8 mouse cellular contexts compared by ENCODE assay signal in the genomic region with DNA sequence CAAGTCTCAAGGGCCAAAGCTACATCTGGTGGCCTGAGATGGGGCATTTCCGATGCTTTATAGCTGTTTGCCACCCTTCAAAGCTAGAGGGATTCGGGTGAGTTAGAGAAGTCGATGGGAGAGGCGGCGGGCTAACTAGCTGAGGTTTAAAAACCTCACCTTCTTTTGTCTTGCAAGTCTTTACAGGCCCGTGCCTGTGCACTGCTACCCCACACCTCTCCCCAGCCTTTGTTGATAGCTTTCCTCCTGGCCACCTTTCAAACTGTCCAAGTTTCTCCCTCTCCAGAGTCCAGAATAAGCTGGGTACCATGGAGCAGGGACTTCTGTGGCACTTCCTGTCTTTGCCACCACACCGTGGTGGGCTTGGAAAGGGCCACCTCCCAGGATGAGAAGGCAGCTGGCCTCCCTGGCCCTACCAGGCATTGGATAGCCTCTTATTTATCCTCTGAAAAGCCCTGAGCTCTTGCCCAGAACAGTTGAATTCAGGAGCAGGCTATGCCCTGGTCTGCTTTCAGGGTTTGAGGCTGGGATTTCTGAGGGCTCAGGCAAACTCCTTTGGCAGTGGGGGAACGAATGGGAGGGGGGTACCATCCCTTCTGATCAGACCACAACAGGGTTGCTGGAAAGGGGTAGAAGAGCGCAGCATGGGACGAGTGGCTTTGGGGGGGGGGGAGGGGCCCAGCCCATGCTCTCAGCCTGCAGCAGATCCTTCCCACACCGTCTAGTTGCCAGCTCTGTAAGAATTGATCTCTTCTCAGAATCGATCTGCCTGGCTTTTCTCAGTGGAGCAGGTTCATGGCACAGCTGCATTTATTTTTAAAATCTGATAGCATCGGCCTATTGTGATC. TPM values are rescaled to one million over a fixed set of nuclear protein-coding genes. Genes with fewer than 3 reads are reported as not detected.
DNase-seq lines count a peak whose midpoint lies in the region; ATAC-seq lines count a peak whose summit lies in the region.

No protein-coding gene starts in this region.

- WGBS in neural tube, embryonic 15.5 days = 8% methylated on average over 13 of the region's 13 CpGs

- H3K9me3 ChIP-seq in neural tube, embryonic 15.5 days (replicated peaks) = no peaks in the 10 kb centered on the region

- H3K4me3 ChIP-seq in neural tube, embryonic 15.5 days (replicated peaks) = no peak overlapping the region

- H3K4me2 ChIP-seq in neural tube, embryonic 15.5 days = peak overlapping the region; percentile 49

- peak; percentile 16 to 59 for DNase-seq in adrenal gland, adult (ENCODE audit: inconsistent age in 2 of 2, low spot score in 1 of 2)
- DNase-seq in adrenal gland, postnatal 36 days = no peak
- peak; percentile 14 for DNase-seq in thymus, postnatal 14 days
- no peak for DNase-seq in thymus, postnatal 36 days
- DNase-seq in kidney, postnatal 25 days = peak; percentile 20 to 41
- DNase-seq in gastrocnemius, postnatal 10 days = no peak
- DNase-seq in c-Kit-positive CD71-positive TER-119-positive erythroid progenitor cells, embryonic 14.5 days (ENCODE audit: low spot score) = no peak

- H3K27ac ChIP-seq in neural tube, embryonic 15.5 days (replicated peaks) = peak overlapping the region; percentile 79

- H3K36me3 ChIP-seq in neural tube, embryonic 15.5 days = no peaks in the 10 kb centered on the region

- H3K4me1 ChIP-seq in neural tube, embryonic 15.5 days = peaks cover 92% of the 10 kb centered on the region

- H3K27me3 ChIP-seq in neural tube, embryonic 15.5 days (replicated peaks) = no peaks in the 10 kb centered on the region

- ATAC-seq in neural tube, embryonic 15.5 days (ENCODE audit: low FRiP score) = no peak

- H3K9ac ChIP-seq in neural tube, embryonic 15.5 days (replicated peaks) = peak overlapping the region; percentile 29; the same call in 1 of the 2 replicates

RNA-seq across cellular contexts. Expression of a gene that starts 28.3 kb away (rescaled TPM):
- total RNA-seq in adrenal gland, postnatal 36 days (2021) = 10 to 100 TPM; 47.3 to 53.3 TPM
- 23.5 and 25.5 TPM in 2 replicates for polyA plus RNA-seq in neural tube, embryonic 15.5 days (2015; fragmentation: Nextera tagmentation; extraction: Ambion mirVana)
- total RNA-seq in gastrocnemius, postnatal 10 days (2021) = 10 to 100 TPM; 26.1 to 29.7 TPM

RNA-seq across cellular contexts. Expression of a gene that starts 43.2 kb away (rescaled TPM):
- total RNA-seq in adrenal gland, postnatal 36 days (2021) = 10 to 100 TPM; 43.3 to 67.7 TPM
- polyA plus RNA-seq in neural tube, embryonic 15.5 days (2015; fragmentation: Nextera tagmentation; extraction: Ambion mirVana) = 190 and 208 TPM in 2 replicates
- 10 to 100 TPM; 48.9 to 50.5 TPM for total RNA-seq in gastrocnemius, postnatal 10 days (2021)

RNA-seq across cellular contexts. Expression of a gene that starts 43.3 kb away (rescaled TPM):
- 10 to 100 TPM in 1 of 2 experiments, 1 to 10 TPM in 1; 7.9 to 11.5 TPM for total RNA-seq in adrenal gland, postnatal 36 days (2021)
- polyA plus RNA-seq in neural tube, embryonic 15.5 days (2015; fragmentation: Nextera tagmentation; extraction: Ambion mirVana) = 11.0 and 11.7 TPM in 2 replicates
- 1 to 10 TPM; 5.5 to 7.3 TPM for total RNA-seq in gastrocnemius, postnatal 10 days (2021)

Comparison
In these comparisons a context has a peak if more than half of its experiments do, and no peak if none do; other contexts are left out.
1. DNase-seq: peak in adrenal gland, adult (2 of 2), thymus, postnatal 14 days (single experiment) and kidney, postnatal 25 days (2 of 2); none in adrenal gland, postnatal 36 days (0 of 2), thymus, postnatal 36 days (0 of 2), gastrocnemius, postnatal 10 days (single experiment) and c-Kit-positive CD71-positive TER-119-positive erythroid progenitor cells, embryonic 14.5 days (single experiment).